Mouse (Mus musculus): ENCODE measurements at regions not wholly inside any gene's neighbourhood (a gene's known extent, or its start where the extent isn't known, plus 50 kb on each side); places are given as distances from the start of the nearest gene placed in this dataset.
"Not testable (repeated sequence)": the region's sequence is repeated elsewhere in the genome, so short reads cannot be mapped to it uniquely, and the experiment has no call there.

DNA sequence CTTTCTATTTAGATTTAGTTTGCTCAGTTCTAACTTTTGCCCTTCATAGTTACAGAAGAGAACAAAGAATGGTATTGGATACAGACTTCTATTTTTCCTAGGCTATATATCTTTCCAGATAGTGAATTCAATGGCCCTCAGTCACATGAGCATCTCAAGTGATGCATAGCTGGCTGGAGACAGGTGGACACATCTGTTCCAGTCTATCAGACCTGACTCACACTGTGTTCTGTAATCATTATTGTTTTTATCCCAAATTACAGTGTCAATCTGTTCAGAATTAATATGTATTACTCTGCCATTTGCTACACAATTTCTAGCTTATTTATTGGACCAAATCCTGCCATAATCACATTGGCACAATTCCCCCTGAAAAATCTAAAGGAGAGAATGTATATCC is 298.0 kb upstream of the Foxg1 start:
- no peak for DNase-seq (ENCODE audit: low spot score in 2 of 2)

DNA sequence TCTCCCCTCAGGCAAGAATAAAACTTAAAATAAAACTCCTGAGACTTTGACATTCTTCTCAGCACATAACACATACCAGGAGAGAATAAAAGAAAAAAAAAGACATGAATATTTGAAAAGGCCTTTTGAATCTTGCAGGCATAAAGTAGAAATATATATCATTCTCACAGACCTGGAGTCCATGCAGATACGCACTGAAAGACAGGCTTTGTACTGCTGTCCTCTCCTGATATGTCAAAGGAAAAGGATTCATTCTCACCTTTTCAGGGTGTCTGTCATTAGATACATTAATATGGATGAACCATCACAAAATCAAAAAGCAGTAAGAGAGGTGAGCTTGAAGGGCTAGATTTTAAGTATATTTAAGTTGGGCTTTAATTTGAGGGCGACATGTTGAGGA is 296.4 kb upstream of the Foxg1 start:
- no peak for DNase-seq (ENCODE audit: low spot score in 2 of 2)

DNA sequence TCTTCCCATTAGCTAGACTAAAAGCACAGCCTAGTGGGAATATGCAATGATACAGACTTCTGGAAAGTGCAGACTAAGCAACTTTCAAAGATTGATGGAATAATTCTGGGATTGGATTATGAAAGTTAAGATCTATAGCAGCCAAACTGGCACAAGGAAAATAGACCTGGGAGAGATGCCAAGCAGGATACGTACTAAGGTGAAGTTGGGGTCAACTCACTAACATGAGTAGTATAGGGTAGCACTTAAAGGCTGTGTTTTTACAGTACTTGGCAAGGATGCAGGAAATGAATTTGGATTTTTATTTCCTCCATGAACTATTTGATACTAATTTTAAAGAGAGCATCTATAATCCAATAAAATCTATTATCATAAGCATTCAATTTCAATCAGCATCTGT is 292.3 kb upstream of the Foxg1 start:
- DNase-seq (ENCODE audit: low spot score in 2 of 2): no peak

DNA sequence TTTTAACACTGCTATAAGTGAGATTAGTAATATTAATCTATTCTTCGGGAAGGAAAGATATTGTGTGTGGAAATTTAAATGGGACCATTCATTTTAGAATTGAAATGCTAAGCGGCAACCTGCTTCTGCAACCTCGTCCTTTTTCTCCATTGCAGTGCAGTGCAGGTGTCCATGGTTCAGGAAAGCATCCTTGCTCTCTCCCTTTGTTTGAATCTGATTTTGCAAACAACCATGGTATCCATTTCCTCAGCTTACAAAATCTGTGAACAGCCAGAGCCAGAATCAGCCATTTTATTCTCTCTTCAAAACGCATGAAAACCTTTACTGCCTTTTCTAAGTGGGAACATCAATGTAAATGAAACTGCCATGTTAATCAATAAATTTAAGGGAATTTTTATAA is 276.5 kb upstream of the Foxg1 start:
- DNase-seq (ENCODE audit: low spot score in 2 of 2): no peak

DNA sequence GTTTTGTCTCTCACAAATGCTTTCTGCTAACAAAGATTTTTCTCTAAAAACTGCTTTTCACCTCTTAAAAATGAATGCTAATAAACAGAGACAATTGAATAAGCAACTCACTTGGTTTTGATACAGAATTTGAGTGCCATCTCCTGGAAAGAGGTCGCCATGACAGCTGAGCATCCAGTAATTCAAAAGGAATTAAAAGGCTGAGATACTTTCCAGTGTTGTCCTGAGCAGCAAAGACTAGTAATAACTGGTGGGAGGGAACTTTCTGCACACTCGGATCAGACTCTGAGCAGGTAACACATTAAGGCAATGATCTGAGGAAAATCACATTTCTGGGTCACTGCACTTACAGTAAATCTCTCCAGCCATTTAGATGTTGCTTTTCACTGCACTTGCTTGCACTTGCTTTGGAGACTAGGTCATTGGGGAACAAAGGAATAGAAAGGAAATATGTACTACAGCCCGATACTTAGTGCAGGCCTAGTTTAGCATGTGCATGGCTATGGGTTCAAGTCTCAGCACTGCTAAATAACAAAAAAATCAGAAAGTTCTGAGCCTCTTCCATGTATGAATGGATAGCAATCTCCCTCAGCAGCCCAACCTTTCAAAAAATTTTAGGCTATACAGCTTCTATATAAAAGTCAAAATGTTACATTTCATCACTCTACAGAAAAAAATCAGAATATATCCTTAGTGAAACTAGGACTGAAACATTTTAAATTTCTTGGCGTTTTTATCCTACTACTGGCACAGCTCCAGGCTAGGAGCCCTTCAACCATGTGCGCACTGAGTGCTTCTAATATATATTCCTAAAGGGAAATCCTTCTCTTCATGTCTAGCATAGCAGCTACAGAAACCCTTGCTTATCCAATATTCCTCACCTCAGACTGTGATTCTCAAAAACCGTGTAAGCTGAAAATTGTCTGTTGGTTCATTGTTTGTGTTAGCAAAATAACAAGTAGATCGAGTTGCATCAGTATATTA is 275.8 kb upstream of the Foxg1 start:
- DNase-seq (ENCODE audit: low spot score in 2 of 2): peak; percentile 32 to 81

DNA sequence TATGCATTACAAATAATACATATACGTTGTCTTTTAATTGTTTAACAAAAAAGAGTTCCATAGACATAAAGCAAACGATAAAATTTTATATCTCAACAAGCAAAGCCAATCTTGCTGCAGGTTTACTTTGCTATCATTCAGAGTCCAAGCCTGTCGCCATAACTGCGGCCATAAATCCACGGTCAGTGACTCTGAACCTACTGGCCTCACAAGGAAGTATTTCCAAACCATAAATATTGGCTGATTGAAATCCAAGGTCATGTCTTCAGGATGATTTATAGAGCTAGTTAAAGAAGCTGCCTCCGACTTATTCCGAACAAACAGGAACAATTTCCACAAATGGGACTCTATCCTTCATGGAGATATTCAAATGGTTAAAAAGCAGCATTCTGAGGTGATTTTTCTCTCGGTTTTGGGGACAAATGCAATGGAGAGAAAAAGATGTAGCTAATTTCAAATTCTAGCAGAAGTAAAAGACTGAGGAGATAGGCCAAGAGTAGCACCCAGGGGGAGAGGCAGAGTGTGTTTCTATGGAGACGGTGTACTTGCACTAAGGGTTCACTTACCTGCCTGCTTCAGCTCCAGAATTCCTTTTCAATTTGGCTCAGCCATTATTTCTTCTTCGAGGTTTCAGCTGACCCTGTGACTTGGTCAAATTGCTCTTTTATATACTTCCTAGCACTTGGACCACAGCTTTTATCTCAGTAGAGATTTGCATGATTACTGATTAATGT is 274.9 kb upstream of the Foxg1 start:
- no peak for DNase-seq (ENCODE audit: low spot score in 2 of 2)

DNA sequence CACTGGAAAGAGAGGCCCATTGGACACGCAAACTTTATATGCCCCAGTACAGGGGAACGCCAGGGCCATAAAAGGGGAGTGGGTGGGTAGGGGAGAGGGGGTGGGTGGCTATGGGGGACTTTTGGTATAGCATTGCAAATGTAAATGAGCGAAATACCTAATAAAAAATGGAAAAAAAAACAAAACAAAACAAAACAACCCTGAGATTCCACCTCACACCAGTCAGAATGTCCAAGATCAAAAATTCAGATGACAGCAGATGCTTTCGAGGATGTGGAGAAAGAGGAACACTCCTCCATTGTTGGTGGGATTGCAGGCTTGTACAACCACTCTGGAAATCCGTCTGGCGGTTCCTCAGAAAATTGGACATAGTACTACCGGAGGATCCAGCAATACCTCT is 251.4 kb upstream of the Foxg1 start:
- DNase-seq (ENCODE audit: low spot score in 2 of 2): not testable (repeated sequence)

DNA sequence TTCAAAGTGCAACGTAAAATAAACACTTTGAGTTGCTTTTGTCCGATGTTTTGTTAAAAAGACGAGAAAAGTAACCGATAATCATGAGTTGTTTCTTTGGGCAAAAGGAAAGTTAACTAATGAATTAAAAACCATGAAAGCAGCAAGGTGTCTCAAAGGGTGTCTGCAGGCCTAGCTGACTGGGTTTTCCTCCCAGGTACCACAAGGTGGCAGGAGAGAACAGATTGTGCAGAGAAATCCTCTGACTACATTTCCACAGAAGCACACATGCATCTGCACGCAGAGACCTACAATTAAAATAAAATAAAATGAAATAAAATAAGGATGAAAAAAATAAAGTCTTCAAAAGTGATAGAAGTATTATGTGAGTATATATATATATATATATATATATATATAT is 212.4 kb upstream of the Foxg1 start:
- DNase-seq (ENCODE audit: low spot score in 2 of 2): peak; percentile 4 to 34

DNA sequence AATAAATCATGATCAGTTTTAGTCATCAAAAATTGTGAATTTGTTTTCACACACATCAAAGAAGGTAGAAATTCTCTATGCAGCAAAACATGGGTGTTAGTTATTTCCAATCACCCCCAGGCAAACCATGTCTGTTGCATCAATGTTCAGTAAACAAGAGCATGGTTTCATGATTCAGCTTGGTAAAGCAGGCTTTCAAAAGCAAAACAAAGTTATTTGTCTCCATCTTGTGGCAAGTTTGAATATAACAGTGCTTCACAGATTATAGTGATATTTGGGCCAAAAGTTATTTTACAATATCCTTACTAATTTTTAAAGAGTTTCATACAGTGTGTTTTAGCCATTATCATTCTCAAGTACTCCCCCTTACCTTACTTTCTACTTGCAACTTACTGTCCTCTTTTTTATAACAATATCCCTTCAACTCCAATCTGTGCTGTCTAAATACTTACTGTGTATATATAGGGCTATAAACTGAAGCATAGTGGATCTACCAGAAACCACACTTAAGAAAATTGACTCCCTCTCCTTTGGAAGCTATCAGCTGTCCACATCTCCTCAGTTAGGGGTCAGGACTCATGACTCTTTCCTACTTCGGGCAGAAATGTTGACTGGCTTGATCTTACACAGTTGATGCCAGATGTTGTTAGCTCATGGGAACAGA is 211.3 kb upstream of the Foxg1 start:
- peak in 1 of 2 experiments; percentile 27 for DNase-seq (ENCODE audit: low spot score in 2 of 2)

DNA sequence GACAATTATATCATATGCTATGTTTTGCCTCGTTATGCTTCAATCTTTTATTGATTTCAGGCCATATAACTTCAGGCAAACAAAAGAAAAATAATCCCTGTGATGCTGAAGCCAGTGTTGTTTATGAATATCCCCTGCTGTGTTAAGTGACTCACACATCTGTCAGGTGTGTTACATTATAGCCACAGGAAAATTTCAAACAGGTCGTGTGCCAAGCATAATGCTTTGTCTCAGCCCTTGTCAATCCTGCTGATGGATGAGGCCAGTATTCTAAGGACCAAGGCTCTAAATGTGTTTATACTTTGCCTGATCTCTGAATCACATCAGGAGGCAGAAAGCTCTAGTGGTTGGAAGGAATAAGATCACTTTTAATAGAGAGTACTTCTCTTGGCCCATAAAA is 191.1 kb upstream of the Foxg1 start:
- DNase-seq (ENCODE audit: low spot score in 2 of 2): no peak

DNA sequence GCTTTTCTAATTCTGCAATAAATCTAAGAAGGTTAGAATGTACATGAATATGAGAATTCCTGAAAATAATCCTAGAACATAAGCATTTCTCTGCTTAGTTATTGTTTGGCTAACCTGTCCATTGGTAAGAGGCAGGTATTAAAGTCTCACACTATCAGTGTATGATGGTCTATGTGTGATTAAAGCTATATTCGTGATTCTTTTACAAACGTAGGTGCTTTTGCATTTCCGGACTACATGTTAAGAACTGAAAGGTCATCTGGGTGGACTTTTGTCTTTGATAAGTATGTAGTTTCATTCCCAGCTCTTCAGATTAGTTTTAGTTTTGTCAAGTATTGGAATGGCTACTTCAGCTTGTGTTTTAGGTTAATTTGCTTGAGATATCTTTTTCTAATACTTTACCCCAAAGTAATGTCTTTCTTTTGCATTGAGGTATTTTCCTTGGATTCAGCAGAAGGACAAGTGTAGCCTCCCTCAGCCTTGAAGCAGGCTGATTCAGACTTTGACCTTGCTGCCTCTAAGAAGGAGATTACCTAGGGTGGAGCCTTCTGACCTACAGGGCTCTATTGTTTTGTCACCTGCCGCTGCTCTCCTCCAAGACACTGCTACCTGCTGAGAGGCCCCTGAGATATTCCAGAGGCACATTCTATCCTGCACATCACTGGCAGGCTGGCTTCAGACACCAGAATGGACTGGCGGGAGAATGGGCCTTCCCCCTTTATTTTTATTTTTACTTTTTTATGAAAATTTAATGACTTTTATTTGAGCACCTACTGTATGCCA is 148.7 kb upstream of the Foxg1 start:
- no peak for DNase-seq (ENCODE audit: low spot score in 2 of 2)
